Mouse (Mus musculus) kidney, adult 2 months (tissue): ENCODE measurements around the gene Hoxb4. TPM values are rescaled to one million over a fixed set of nuclear protein-coding genes. Genes with fewer than 3 reads are reported as not detected.
A peak's percentile ranks its signal among the peaks of the same experiment; 100 is the strongest.

Source experiments
- DNase-seq: peaks from one replicate; pipeline ENCODE4 v3.0.0; 2021
- H3K27ac ChIP-seq: fragments of 200-500 bp; 2 replicates; pipeline ENCODE4 v1.5.1; 2012; ENCODE audit warnings: low read depth, low read length, control low read depth, inconsistent platforms; ENCODE audit not compliant: insufficient read depth
- H3K27me3 ChIP-seq: fragments of 200-500 bp; replicated peaks from 2 replicates; pipeline ENCODE4 v1.6.1; 2012; ENCODE audit warnings: mild to moderate bottlenecking, moderate library complexity, low read length, inconsistent platforms; ENCODE audit not compliant: control insufficient read depth, insufficient read depth
- H3K36me3 ChIP-seq: fragments of 200-500 bp; 2 replicates; pipeline ENCODE4 v1.6.1; 2012; ENCODE audit warnings: mild to moderate bottlenecking, moderate library complexity, low read length, inconsistent platforms; ENCODE audit not compliant: control insufficient read depth, insufficient read depth
- H3K4me1 ChIP-seq: fragments of 200-500 bp; 2 replicates; pipeline ENCODE4 v1.6.1; 2011; ENCODE audit warnings: low read length; ENCODE audit not compliant: control insufficient read depth, insufficient read depth
- H3K4me3 ChIP-seq: fragments of 200-500 bp; 2 replicates; pipeline ENCODE4 v1.5.1; 2011; ENCODE audit warnings: mild to moderate bottlenecking, low read depth, low read length, control low read depth; ENCODE audit not compliant: insufficient read depth
- CTCF ChIP-seq: fragments of 200-500 bp; conservative IDR thresholded peaks from 2 replicates; pipeline ENCODE4 v1.5.1; 2011; ENCODE audit warnings: low read depth, mild to moderate bottlenecking, control low read depth, low read length, moderate library complexity, mixed read lengths; ENCODE audit not compliant: insufficient read depth, insufficient read length
- POLR2A ChIP-seq: fragments of 200-500 bp; IDR thresholded peaks from one replicate; pipeline ENCODE4 v1.6.1; 2011; ENCODE audit warnings: low read depth, low read length, control low read depth
- WGBS: fragments of 180-500 bp; shearing (Covaris S2); methylation state at CpG from one replicate; pipeline ENCODE4 v1.1.7; 2018; 5-methylcytosine and 5-hydroxymethylcytosine counted together
- polyA plus RNA-seq: library from polyadenylated mRNA; depleted of rRNA; stranded (reverse); fragments of >200 nt; gene quantifications from 2 replicates; pipeline ENCODE4 v1.2.3, GENCODE M21; 2012

Gene Hoxb4
- polyA plus RNA-seq, 1 experiment: 12.6 TPM

DNA sequence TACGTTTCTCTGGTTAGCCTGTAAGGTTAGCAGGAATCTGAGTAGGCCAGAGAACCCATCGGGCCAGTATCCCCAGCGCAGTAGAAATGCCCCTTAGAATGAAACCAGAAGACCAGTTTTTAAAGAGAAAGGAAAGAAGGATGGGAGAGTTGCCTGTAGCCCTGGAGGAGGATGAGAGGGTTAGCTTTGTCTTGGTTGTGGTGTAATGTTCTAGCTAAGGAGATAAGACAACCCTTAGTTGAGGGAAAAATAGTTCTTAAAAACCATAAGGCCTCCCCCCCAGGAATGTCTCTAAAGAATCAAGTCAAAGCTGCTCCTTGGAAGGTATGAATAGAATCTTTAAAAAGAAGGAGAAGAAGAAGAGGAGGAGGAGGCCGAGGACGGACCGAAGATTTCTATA, 4.7 kb downstream of the Hoxb4 start:
- Histone ChIP-seq H3K4me1 (0 out of 2 replicates have a peak, but pooled peaks cover 7% of the 10 kb centered on the region), H3K27me3 (no peaks in the 10 kb centered on the region), H3K4me3 (no peak overlapping the region), H3K36me3 (peaks cover 1% of the 10 kb centered on the region; the same call in 1 of the 2 replicates), H3K27ac (peak overlapping the region; percentile 67)
- WGBS: 57% methylated on average over 6 of the region's 6 CpGs
- DNase-seq: no peak
- TF ChIP-seq CTCF: no peak
- TF ChIP-seq POLR2A: no peak

DNA sequence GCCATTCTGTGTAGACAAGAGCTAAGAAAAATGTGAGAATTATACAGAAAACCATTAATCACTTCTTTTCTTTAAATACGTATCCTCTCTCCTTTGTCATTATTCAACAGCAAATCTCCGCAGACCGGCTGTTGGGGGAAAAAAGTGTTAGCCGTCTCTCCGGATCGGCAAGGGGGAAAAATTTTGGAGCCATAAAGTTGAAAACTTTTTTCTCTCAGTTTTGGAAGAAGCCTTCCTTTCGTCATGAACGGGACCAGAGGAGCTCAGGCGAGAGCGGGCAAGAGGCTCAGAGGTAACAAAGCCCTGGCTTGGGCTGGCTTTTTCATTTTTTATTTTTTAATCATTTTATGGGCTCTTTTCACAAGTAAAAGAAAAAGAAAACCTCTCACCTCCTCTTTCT, 5.1 kb downstream of the Hoxb4 start, which contains the start of gene Hoxb3:
TSS of gene Hoxb3 (plus strand) at position 173 of the 400 bp plus-strand sequence.
- WGBS: 69% methylated on average over 10 of the region's 10 CpGs
- Histone ChIP-seq H3K27me3 (no peaks in the 10 kb centered on the region), H3K36me3 (peaks cover 1% of the 10 kb centered on the region; the same call in 1 of the 2 replicates), H3K4me1 (0 out of 2 replicates have a peak, but pooled peaks cover 7% of the 10 kb centered on the region), H3K27ac (peak within 1 kb of the TSS; percentile 69), H3K4me3 (no peak within 1 kb of the TSS)
- DNase-seq: no peak
- no peak for TF ChIP-seq POLR2A
- no peak for TF ChIP-seq CTCF

DNA sequence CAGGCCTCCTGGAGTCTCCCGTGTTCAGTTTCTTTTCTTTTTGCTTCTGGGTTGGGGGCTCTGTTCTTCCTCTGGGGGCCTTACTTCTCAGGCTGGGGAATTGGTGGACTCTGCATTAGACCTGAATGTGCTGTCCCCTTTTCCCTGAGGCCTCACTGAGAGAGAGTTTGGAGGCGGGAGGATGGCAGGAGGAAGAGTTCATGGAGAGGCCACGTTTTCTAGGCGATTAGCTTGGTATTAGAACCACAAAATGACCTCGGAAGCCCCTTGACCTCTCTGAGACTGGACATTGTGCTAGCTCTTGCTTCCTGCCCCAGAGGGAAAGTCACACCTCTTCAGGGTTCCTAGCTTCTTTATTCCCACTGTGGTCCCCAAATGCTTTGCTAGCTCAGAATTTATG, 6.1 kb downstream of the Hoxb4 start:
- DNase-seq: no peak
- no peak for TF ChIP-seq CTCF
- TF ChIP-seq POLR2A: no peak
- Histone ChIP-seq H3K27me3 (no peaks in the 10 kb centered on the region), H3K4me1 (0 out of 2 replicates have a peak, but pooled peaks cover 7% of the 10 kb centered on the region), H3K36me3 (peaks cover 1% of the 10 kb centered on the region; the same call in 1 of the 2 replicates), H3K27ac (peak overlapping the region; percentile 9; the same call in 1 of the 2 replicates), H3K4me3 (no peak overlapping the region)
- WGBS: 17% methylated on average over 5 of the region's 5 CpGs

DNA sequence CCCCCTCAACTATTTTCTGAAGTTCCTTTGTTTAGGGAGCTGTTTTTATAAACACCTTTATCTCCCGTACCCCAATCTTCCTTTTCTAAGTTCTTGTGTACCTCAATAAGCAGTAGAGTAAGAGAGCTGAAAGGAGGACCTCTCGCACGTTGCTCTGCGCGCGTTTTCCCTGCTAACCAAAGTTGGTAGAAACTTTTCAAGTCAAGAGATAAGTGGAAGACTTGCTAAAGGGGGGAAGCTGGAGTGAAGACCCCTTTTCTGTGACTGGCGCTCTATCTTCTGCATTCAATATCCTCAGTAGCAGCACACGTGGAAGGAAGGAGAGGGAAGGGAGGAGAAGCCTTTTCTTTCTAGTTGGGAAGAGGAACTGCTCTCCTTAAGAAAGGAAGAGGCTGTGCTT, 6.9 kb downstream of the Hoxb4 start:
- no peak overlapping the region for H3K4me3 ChIP-seq
- H3K27ac ChIP-seq: peak overlapping the region; percentile 9; the same call in 1 of the 2 replicates
- DNase-seq: no peak
- 66% methylated on average over 8 of the region's 8 CpGs for WGBS
- H3K27me3 ChIP-seq: no peaks in the 10 kb centered on the region
- peaks cover 1% of the 10 kb centered on the region; the same call in 1 of the 2 replicates for H3K36me3 ChIP-seq
- no peak for TF ChIP-seq CTCF
- no peak for TF ChIP-seq POLR2A
- H3K4me1 ChIP-seq: 0 out of 2 replicates have a peak, but pooled peaks cover 7% of the 10 kb centered on the region

GRCm38 (mm10) chr11:96325747-96326212, 7.7 kb downstream of the Hoxb4 start:
- WGBS: 55% methylated on average over 22 of the region's 22 CpGs
- DNase-seq: no peak
- no peaks in the 10 kb centered on the region for H3K27me3 ChIP-seq
- H3K4me3 ChIP-seq: no peak overlapping the region
- H3K36me3 ChIP-seq: peaks cover under 1% of the 10 kb centered on the region; the same call in 1 of the 2 replicates
- peak overlapping the region; percentile 73 for H3K27ac ChIP-seq
- TF ChIP-seq POLR2A: no peak
- no peak for TF ChIP-seq CTCF
- 0 out of 2 replicates have a peak, but pooled peaks cover 7% of the 10 kb centered on the region for H3K4me1 ChIP-seq

GRCm38 (mm10) chr11:96326705-96327104, 8.6 kb downstream of the Hoxb4 start:
- TF ChIP-seq POLR2A: no peak
- no peak for TF ChIP-seq CTCF
- Histone ChIP-seq H3K27me3 (no peaks in the 10 kb centered on the region), H3K36me3 (no peaks in the 10 kb centered on the region; the same call in 1 of the 2 replicates), H3K4me3 (no peak overlapping the region), H3K4me1 (peaks cover 9% of the 10 kb centered on the region), H3K27ac (peak overlapping the region; percentile 15)
- no peak for DNase-seq
- WGBS: 58% methylated on average over 12 of the region's 12 CpGs

DNA sequence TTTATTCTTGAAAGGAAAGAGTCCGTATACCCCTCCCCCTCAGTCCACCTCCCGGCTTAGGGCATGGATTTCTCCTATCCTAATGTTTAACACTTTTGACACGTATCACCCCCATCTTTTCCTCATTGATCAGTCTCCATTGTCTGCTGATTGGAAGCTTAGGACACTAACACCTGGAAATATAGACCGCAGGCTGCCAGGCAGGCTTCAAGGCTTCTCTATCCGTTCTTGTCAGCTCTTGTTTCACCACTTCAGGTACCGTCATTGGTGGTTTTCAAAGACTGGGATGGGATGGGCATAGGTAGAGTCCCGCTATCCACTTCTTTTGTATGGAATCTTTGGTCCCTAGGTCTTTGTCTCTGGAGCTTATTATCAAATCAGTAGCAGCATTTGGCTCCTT, 9.1 kb downstream of the Hoxb4 start:
- 74% methylated on average over 7 of the region's 7 CpGs for whole genome bisulfite sequencing
- peaks cover 13% of the 10 kb centered on the region for H3K4me1 ChIP-seq

More for the DNA sequence above, 9.1 kb downstream of the Hoxb4 start:
- Histone ChIP-seq H3K27ac (peak overlapping the region; percentile 15; the same call in 1 of the 2 replicates), H3K4me3 (no peak overlapping the region), H3K36me3 (no peaks in the 10 kb centered on the region; the same call in 1 of the 2 replicates), H3K27me3 (no peaks in the 10 kb centered on the region)
- no peak for DNase-seq
- no peak for TF ChIP-seq POLR2A
- TF ChIP-seq CTCF: no peak
